Mouse (Mus musculus) ES-Bruce4 (cell line): Measurements from ENCODE around the gene Nol10.

Experiments used
- CTCF ChIP-seq: IDR thresholded peaks from one replicate; pipeline ENCODE4 v1.8.1; 2011; ENCODE audit warnings: low read depth, low read length
- EP300 ChIP-seq: IDR thresholded peaks from 2 replicates; pipeline ENCODE4 v1.6.1; 2011; ENCODE audit warnings: low read depth, low read length; ENCODE audit not compliant: insufficient read depth
- POLR2A ChIP-seq: IDR thresholded peaks from one replicate; pipeline ENCODE4 v1.8.1; 2011; ENCODE audit warnings: low read length; ENCODE audit not compliant: insufficient read depth

DNA sequence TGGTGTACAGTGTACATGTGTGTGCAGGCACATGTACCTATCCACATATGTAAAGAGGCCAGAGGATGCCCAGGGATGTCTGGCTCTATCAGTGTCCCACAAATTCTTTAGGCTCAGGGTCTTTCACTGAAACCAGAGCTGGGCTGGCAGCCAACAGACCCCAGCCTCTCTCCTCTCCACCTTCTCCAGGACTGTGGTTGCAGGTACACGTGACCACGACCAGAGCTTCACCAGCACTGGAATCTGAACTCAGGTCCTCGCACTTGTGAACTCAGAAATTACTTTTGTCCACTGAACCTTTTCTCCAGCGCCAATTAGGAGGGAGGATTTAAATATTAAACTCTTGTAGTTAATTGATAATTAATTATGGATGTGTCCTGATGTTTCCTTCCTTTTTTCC, 126.9 kb downstream of the Nol10 start:
- TF ChIP-seq CTCF (no peak), POLR2A (no peak), EP300 (no peak)
